Mouse (Mus musculus) urinary bladder, postnatal 14 days (tissue): ENCODE data around the gene Gosr2.

ENCODE experiments used
- DNase-seq: peaks from one replicate; pipeline ENCODE4 v3.0.0; 2021; ENCODE audit warnings: low spot score

The Gosr2 gene

DNA sequence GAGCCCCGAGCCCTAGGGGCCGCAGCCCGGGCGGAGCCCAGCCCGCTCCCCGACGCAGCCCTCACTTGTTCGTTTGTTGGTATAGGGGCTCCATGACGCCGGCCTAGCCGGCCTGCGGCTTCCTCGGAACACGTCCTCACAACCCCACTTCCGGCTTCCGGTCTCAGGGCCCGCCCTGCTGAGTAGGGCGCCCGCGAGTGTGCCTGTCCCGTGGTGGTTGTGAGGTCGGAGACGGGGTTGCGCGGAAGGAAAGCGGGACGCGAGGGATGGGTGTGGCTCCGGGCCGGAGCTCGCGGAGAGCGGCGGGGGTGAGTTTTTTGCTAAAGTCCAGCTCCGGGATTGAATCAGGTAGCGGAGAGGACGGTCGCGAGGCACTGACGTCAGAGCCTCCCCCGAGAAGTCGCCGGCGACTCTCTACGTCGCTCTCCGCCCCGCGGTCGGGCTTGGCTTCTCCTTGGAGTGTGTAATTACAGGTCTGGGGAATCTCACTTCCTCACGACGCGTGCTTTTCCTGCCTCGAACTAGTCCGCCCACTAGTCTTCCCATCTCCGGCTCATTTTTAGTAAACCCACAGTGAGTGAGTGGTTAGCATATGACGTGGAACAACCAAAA, at the start of gene Gosr2:
Gosr2 (minus strand) TSS at position 334 of the 612 bp plus-strand sequence.
- DNase-seq = peak; percentile 88

DNA sequence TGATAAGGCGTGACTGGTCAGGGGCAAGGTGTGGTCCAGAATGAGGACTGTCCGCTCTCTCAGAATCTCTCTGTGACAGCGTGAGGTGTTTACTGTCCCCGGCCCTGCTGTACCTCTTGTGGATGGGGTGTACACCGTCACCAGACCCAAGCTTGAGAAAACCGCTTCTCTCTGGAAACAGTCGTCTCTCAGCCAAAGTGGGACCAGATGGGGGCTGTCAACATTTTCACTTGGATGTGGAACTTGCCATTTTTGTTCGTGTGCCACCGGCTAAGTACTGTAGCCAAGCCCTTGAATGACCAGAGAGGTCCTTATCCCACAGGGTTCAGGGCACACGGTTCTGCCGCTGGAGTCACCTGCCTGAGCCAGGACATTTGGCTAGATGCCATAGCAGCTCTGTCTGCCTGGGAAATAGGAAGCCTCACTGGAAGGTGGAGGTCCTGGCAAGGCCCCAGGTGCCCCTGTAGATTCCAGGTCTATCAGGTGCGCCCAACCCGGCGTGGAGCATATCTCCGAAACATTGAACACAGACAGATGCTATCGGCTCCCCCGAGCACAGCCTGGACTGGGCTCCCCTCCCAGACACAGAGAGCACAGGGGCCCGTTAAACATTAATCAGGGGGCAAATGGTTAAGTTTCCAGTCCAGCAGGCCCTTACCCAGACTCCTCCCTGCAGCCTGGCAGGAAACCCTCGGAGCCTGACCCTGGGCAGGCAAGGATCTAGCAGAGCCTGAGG, 37.5 kb upstream of the Gosr2 start:
- peak; percentile 55 for DNase-seq

DNA sequence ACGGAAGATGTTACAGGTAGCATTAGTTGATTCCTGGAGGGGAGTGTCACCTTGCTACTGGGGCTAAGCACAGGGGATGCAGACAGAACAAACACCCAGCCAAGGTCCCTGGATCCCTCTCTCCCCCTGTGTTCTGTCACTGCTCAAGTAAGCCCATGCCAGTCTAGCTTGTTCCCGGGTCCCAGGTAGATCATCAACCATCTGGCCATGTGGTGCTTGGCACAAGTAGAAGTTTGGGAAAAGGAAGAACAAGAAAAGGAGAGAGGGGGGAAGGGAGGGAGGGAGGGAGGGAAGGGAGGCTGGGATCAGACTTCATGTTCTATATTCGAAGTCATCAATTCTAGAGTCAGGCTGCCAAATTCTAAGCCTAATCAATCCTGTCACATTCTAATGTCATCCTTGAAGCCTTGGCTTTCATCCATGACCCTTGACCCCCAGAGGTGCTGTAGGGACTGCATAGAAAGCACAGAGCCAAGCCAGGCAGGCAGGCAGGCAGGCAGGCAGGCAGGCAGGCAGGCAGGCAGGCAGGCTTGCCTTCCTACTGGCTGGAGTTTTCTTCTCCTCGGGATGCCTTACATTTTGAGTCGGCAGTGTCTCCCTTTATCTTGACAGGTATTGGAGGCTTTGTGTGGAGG, 36.8 kb upstream of the Gosr2 start:
- no peak for DNase-seq

DNA sequence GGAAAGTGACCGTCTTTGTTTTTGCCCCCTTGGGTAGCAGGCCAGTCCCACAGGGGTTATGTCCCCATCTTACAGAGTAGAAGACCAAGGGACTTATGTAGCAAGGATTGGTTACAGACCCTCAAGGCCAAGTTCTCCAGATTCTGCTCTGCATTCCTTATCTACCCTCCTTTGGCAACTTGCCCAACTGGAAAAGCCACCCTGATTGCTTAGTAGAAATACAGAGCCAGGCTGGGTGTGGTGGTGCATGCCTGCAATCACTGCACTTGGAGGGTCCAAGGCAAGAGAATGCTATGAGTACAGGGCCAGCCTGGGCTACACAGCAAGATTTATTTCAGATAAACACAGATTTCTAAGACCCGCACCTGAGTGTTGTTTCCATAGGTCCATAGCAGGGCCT, 36.3 kb upstream of the Gosr2 start:
- DNase-seq = no peak

DNA sequence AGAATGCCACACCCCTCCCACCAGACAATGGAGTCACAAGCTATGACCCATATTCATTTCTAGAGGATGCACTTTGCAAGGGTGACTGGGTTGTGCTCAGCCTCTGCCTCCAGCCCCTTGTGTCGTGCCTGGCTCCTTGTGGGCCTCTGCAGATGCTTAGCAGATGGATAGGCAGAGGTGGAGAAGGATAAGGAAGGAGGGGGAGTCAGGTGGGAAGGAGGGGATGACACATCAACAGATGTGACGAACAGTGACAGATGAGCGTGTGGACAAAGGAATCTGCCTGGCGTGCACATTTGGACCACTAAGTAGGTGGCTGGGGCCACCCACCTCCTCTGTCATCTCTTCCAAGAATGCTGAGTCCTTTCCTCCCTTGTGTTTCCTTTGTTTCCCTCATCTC, 35.4 kb upstream of the Gosr2 start:
- DNase-seq = no peak

DNA sequence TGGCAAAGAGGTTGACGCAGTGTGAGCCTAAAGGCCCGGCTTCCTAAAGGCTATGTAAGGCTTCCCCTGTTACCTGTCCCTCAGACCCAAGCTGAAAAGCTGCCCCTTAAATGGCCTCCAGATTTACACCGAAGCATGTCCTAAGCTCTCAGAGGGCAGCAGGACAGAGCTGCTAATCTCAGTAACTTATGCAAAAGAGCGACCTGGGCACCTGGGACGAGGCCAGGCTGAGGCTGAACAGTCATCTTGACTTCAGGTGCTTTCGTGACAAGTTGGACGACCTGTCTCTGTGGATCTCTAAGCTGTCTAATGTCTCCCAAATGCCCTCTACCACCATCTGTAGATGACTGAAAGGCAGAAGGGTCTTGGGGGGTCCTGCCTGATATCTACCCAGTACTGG, 34.6 kb upstream of the Gosr2 start:
- no peak for DNase-seq

DNA sequence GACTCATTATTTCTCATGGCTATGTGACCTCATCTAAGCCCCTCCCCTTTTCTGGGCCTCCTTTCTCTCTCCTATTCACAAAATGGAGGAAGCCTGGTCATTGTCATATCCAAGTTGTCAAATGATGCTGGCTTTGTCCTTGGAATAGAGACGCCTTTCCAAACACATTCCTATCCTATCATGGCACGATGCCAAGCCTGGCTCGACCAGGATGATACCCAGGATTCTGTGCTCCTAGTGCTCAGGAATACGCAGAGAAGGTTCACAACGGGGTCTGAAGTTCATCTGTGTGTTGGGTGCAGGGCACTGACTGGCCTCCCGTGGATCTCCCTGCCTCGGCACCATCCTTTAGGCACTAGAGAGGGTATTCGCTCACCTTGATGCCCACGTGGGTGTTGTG, 33.9 kb upstream of the Gosr2 start:
- DNase-seq = no peak

DNA sequence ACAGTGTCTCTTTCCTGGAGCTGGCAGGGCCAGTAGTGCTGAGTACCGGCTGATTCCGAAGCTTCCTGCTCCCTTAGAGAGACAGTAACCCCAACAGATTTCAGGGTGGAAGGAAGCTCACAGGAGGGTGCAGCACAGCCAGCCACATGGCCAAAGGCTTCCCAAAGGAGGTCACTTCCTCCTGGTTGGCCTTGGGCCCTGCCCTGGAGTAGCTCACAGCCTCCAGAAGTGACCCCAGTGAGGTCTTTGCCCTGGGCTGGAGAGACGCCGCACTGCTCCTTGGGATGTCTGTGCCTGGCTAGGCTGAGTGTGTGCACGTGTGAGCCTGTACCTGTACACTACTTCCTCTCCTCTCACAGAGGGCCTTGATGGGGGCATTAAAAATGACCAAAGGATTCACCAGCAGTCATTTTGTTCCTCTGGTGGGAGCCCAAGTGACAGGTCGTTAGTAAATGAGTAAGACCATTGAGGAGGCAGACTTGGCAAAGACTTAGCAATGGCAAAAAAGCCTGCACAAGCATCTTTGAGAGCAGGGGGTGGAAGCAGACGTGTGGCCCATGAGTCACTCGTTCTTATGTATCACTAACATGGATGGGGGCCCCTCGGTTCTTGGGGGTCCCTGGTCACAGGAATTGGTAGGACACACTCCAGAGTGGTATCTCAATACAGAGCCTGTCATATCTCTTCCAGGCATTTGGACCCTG, 31.7 kb upstream of the Gosr2 start:
- no peak for DNase-seq

DNA sequence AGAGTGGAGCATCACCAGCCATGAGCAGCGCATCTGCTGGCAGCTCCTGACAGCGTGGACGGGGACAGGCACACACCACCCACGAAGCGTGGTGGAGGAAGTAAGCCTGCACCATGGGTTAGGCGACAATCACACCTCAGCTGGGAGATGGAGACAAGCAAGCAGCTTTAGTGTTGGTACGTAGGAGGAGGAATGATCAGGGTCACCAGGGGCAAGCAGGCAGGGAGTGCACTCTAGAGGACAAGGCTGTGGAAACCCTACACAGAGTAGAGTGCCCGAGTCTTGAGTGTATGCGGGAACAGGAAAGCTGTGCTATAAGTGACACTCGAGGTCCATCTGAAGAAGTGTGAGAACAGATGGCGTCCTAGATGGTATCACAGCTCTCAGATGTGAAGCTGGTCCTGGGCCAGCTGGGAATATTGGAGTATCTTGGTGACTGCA, 26.7 kb upstream of the Gosr2 start:
- DNase-seq = no peak

DNA sequence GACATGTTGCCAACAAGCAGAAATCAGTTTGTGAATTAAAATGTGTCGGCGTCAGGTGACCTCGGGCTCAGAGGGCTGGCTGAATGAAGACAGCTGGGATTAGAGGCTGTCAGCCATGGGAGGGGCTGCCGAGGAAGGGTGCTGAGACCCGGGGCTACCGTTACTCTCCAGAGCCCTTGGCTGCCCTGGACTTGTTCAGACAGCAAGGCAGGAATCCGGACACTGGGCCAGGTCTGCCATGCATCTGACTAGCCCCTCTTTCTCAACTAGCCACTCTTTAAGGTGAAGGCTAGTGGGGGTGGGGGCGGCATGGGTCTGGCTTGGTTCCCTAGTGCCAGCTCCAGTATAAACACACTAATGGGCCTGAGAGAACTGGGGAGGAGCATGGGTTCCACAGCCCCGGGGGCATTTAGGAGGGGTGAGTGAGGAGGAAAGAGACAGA, 24.4 kb upstream of the Gosr2 start:
- no peak for DNase-seq

DNA sequence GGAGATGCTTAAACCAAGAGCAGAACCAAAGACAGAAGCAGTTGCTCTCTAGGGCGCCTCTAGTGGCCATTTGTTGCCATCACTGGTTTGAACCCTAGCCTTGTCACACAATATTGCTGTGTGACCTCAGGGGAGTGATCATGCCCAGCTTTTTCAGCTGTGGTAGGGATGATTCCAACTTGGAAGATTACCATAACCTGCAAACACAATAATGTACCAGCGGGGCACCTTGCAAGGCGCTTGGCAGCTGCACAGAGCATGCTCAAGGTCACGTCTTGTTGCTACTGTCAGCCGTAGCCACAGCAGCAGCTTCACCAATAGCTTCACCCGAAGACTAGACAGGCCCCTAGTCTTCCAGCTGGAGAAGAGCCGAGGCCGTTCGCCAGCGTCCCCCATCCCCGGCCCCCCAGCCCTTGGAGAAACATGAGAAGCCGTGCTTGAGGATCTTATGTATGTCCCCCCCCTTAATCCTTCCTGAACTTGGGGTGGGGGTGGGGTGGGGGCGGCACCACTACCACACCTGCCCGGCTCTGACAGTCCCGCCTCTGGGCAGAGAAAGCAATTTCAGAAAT, 23.9 kb upstream of the Gosr2 start:
- DNase-seq = no peak

DNA sequence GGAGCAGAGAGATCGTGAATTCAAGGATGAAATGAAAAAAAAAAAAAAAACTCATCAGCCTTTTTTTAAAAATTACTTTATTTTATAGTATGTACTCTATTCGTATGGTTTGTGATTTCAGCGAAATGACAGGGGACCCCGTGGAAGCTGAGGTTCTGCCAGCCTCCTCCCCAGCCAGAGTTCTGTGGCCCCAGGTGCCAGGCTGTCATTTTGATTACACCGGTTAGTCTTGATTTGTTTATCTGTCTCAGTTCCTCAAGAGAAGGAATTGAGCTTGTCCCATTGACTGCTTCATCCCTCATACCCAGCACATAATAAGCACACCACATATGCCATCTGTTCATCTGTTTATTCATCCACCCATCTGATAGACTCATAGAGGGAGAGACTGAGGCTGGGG, 21.7 kb upstream of the Gosr2 start:
- no peak for DNase-seq

DNA sequence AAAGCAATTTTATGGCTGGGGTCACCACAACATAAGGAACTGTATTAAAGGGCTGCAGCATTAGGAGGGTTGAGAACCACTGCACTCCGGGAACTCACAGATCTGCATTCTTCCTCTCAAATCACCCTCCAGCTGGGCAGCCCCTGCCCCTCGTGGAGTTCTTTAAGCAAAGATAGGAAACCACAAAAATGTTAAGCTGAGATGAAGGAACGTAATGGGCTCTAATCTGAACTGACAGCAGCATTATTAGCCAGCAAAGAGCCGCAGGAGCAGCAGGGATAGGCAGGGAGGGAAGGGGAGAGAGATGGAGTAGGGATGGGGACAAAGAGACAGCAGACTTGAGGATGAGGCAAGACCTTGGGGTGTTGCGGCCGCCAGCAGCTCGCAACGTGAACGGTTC, 19.3 kb upstream of the Gosr2 start:
- DNase-seq = no peak

DNA sequence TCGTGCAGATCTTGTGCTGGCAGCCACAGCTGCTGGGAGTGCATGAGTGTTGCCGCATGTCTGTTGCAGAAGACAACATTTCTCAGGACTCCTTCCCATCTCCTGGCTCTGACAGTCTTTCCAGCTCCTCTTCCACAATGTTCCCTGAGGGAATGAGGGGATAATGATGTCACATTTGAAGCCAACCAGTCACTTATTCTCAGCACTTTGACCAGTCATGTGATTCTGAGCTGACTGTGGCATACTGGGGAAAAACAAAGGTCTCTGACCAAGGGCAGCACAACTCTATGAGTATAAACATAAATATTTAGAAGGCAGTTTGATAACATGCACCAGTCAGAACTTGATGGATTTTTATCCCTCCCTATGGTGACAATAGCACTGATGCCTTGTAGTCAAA, 16.4 kb upstream of the Gosr2 start:
- DNase-seq = no peak

DNA sequence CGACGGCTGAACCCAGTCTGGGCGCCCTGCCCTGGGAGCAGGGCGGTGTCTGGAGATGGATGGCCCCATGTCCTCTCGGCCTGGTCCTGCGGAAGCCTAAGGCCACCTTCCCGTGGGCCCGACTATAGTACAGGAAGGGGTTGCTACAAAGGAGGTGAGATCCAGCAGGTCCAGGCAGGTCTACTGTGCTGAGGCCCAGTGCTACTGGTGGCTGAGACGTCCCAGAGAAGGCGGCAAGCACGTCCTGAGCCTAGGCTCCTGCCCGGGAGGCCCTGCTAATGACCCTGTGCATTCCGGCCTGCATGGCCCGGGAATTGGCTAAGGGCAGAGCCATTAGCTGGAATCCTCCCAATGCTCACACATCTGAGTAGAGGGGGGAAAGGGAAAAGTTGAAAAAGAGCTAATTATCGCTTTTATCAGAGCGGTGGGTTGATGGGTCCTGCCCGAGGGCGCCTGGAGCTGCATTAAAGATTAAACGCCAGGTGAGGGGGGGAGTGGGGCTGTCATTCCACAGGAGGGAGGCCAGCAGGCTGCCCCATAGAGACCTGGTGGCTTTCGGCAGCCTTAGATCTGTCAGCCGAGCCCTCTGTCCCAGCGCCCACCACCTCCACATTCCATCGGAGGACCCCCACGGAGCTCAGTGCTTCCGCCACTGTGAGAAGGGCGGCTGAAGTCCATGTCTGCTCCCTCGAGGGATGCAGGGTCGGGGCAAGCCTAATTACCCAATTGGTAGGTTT, 14.3 kb upstream of the Gosr2 start:
- no peak for DNase-seq

DNA sequence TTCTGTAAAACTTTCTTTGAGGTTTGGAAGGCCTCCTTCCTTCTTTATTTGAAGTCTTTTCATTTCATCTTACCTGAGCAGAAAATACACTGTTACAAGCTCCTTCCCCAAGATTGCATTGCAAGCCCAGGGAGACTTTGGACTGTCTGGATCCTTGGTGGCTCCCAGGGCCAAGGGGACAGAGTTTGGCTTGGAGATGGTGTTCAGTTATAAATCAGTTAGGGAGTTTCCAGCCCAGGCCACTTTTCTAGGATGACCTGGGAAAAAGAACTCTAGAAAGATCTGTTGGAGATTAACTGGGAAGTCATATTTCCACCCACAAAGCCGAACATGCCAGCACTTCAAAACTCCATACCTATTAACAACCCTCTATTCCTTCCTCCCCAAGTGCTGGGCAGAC, 12.3 kb upstream of the Gosr2 start:
- no peak for DNase-seq

DNA sequence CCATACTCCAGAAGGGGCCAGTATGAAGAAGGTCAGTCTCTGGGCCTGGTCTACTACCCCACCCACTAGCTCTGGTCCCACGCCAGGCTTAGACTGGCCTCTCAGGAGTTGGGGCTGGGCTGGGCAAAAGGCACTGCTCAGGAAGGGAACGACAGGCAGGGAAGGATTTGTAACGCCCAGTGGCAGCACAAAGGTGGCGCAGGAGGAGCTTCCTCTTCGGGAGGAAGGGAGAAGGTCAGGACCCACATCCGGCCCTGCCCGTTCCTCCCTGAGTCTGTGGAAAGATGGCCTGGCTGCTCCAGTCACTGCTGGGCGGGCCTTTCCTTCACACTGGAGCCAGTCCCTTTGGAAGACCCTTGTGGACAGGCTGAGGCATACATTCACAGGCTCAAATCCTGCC, 9.3 kb upstream of the Gosr2 start:
- no peak for DNase-seq

DNA sequence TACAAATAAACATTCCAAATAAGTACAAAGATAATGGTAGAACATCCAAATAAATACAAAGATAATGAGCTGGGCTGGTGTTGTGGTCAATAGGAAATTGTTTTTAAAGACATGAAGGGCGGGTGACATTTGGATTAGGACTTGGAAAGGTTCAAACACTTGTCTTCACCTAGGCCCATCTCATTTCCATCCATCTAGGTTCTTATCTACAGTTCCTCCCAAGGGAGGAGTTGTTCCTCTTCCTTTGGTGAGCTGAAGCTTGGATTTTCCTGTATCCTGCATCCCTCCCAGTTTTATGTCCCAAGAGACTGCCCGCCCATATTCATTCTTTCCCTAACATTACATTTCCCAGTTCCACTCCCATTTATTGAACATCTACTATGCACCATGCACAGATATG, 528 bp upstream of the Gosr2 start:
- DNase-seq = no peak

DNA sequence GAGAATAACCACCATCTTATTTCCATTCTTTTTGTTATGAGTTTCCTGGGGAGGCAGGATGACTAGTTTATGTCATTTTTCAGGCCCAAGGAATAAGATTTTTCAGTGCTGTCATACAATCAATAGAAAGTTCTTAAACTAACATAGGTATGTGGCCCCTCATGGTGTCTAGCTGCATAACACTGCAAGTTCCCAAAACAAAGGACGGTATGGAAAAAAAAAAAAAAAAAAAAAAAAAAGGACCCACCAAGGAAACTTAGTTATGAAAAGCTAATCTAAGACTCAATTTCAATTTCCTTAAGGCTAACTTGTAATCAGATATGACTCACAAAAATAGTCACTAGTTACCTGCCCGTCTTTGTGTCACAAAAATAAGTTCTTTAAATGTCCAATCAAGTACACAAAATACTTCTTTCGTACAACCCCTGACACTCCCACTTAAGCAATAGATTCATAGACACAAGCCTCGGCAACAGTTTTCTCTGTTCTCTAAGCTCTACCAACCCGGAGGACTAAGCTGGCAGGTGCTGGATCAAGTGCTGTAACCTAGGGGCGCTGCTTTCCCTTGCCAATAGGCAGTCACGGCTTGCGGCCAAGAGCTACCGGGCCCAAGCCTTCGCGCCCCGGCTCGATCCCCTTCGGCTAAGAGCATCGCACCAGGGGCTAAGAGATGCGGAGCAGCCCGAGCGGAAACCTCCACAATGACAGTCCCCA, 690 bp downstream of the Gosr2 start:
- DNase-seq = no peak

DNA sequence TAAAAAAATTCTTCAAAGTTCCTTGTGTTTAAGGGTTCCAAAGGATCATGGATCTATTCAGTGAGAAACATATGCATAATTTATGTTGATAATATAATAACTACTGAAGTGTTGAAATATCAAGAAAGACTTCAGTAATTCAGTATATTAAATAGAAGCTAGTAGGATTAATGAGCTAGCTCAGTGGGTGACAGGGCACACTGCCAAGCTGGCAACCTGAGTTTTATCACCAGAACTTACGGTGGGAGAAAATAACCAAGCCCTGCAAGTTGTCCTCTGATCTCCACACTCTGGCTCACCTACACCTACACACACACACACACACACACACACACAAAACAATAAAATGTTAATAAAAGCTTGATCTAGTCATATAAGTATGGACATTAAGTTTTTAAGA, 4.5 kb downstream of the Gosr2 start:
- DNase-seq = no peak

DNA sequence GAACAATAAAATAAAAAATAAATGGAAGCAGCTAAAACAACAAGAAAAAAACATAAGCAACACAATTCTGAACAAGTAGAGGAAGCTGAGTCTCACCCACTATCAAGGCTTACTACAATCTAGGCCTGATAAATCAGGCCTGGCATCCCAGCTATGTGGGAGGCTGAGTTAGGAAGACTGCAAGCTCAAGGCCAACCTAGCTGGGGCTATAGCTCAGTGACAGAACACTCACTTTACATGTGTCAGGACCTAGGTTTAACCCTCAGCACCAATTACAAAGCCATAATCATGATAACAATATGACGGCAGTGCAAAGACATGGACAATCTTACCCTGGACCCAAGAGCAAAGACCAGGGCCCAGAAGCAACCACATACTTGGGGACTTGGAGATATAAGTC, 6.7 kb downstream of the Gosr2 start:
- DNase-seq = no peak
